Mouse (Mus musculus) CH12.LX (cell line): ENCODE measurements at regions not wholly inside any gene's neighbourhood (a gene's known extent, or its start where the extent isn't known, plus 50 kb on each side); places are given as distances from the start of the nearest gene placed in this dataset.

Source experiments
- CHD2 ChIP-seq: IDR thresholded peaks from 2 replicates; pipeline ENCODE4 v1.6.1; 2011; ENCODE audit warnings: low read length, improper control_type of control experiment
- CTCF ChIP-seq, 2 experiments: IDR thresholded peaks in 1 of 2; conservative IDR thresholded peaks in 1 of 2; 2 replicates each; pipeline ENCODE4 v1.5.1; 2011 to 2012; ENCODE audit warnings: low read depth in 2 of 2, low read length in 2 of 2, improper control_type of control experiment in 1 of 2, inconsistent platforms in 1 of 2, mild to moderate bottlenecking in 1 of 2, moderate library complexity in 1 of 2
- HCFC1 ChIP-seq: IDR thresholded peaks from 2 replicates; pipeline ENCODE4 v1.6.1; 2012; ENCODE audit warnings: low read depth, mild to moderate bottlenecking, inconsistent platforms, low read length, improper control_type of control experiment
- JUND ChIP-seq: conservative IDR thresholded peaks from 2 replicates; pipeline ENCODE4 v1.6.1; 2011; ENCODE audit warnings: low read depth, low read length, improper control_type of control experiment
- MEF2A ChIP-seq: IDR thresholded peaks from 2 replicates; pipeline ENCODE4 v1.6.1; 2014; ENCODE audit warnings: low read depth, mild to moderate bottlenecking, inconsistent platforms, low read length, improper control_type of control experiment, borderline replicate concordance
- MXI1 ChIP-seq: IDR thresholded peaks from 2 replicates; pipeline ENCODE4 v1.6.1; 2011; ENCODE audit warnings: mild to moderate bottlenecking, low read depth, low read length, improper control_type of control experiment
- NRF1 ChIP-seq: IDR thresholded peaks from 2 replicates; pipeline ENCODE4 v1.6.1; 2014; ENCODE audit warnings: low read depth, mild to moderate bottlenecking, inconsistent platforms, low read length, improper control_type of control experiment, moderate library complexity
- POLR2A ChIP-seq: IDR thresholded peaks from 2 replicates; pipeline ENCODE4 v1.6.1; 2011; ENCODE audit warnings: low read depth, mild to moderate bottlenecking, improper control_type of control experiment, low read length
- ZKSCAN1 ChIP-seq: IDR thresholded peaks from 2 replicates; pipeline ENCODE4 v1.6.1; 2012; ENCODE audit warnings: low read depth, inconsistent platforms, low read length, improper control_type of control experiment, borderline replicate concordance
- ZNF384 ChIP-seq: IDR thresholded peaks from 2 replicates; pipeline ENCODE4 v1.6.1; 2012; ENCODE audit warnings: low read depth, low read length, improper control_type of control experiment, inconsistent platforms

GRCm38 (mm10) chr1:184462481-184463124 is 269.8 kb downstream of the Hlx start:
- no peak for TF ChIP-seq JUND
- TF ChIP-seq POLR2A: no peak
- no peak for TF ChIP-seq CTCF (conservative IDR thresholded peaks at IDR 0.05 in 1 of 2, IDR thresholded peaks at IDR 0.05 in 1 of 2; ENCODE audit: low read depth in 2 of 2, low read length in 2 of 2)
- no peak for TF ChIP-seq CHD2
- TF ChIP-seq HCFC1: no peak
- no peak for TF ChIP-seq MXI1
- no peak for TF ChIP-seq MEF2A
- TF ChIP-seq ZKSCAN1: no peak
- TF ChIP-seq ZNF384: no peak
- no peak for TF ChIP-seq NRF1
